Mouse (Mus musculus): ENCODE results near the gene 4932438H23Rik.

4932438H23Rik gene

GRCm38 (mm10) chr16:91011021-91011683 is 83.8 kb downstream of the 4932438H23Rik start, which contains the start of gene Synj1:
Gene Synj1 (minus strand): TSS chr16:91011308.
- in situ Hi-C loops (cut with MboI, MseI): loop anchor here (10.0 kb wide), 1 partner anchor 674 kb away; the partner anchor contains the start of gene Donson

GRCm38 (mm10) chr16:91010581-91011020 is 84.3 kb downstream of the 4932438H23Rik start:
- in situ Hi-C loops (cut with MboI, MseI): loop anchor here (10.0 kb wide), 1 partner anchor 674 kb away; the partner anchor contains the start of gene Donson

GRCm38 (mm10) chr16:91009942-91010529 is 84.9 kb downstream of the 4932438H23Rik start:
- in situ Hi-C loops (cut with MboI, MseI): loop anchor here (10.0 kb wide), 1 partner anchor 675 kb away; the partner anchor contains the start of gene Donson

GRCm38 (mm10) chr16:91004915-91005538 is 89.9 kb downstream of the 4932438H23Rik start:
- in situ Hi-C loops (cut with MboI, MseI): no loop called here

All from T-helper 2 cell (primary cell).